Mouse (Mus musculus) hindbrain, embryonic 11.5 days (tissue): ENCODE measurements around the gene Endou. TPM values are rescaled to one million over a fixed set of nuclear protein-coding genes. Genes with fewer than 3 reads are reported as not detected.

Experiments
- ATAC-seq: fragments of 200-750 bp; cut with Nextera tagmentation; 2 replicates; pipeline ENCODE4 v1.8.0; 2017; ENCODE audit warnings: mild to moderate bottlenecking, moderate TSS enrichment, moderate library complexity; ENCODE audit not compliant: low FRiP score
- DNase-seq: peaks from one replicate; pipeline ENCODE4 v3.0.0-alpha.2; 2015; ENCODE audit warnings: low spot score
- H3K27ac ChIP-seq: fragments of 300-500 bp; sonication (generic); 2 replicates; pipeline ENCODE4 v1.5.1; 2014; ENCODE audit warnings: mild to moderate bottlenecking, low read depth, low read length
- H3K27me3 ChIP-seq: fragments of 300-500 bp; sonication (generic); 2 replicates; pipeline ENCODE4 v1.6.1; 2014; ENCODE audit warnings: mild to moderate bottlenecking, low read length, moderate library complexity, mixed read lengths; ENCODE audit not compliant: control insufficient read depth, insufficient read depth
- H3K36me3 ChIP-seq: fragments of 300-500 bp; sonication (generic); 2 replicates; pipeline ENCODE4 v1.6.1; 2014; ENCODE audit warnings: mild to moderate bottlenecking, low read length, moderate library complexity, mixed read lengths; ENCODE audit not compliant: control insufficient read depth, insufficient read depth
- H3K4me1 ChIP-seq: fragments of 300-500 bp; sonication (generic); replicated peaks from 2 replicates; pipeline ENCODE4 v1.6.1; 2014; ENCODE audit warnings: low read length, mixed read lengths; ENCODE audit not compliant: control insufficient read depth, insufficient read depth
- H3K4me2 ChIP-seq: fragments of 300-500 bp; sonication (generic); replicated peaks from 2 replicates; pipeline ENCODE4 v1.6.1; 2014; ENCODE audit warnings: mild to moderate bottlenecking, low read depth, low read length
- H3K4me3 ChIP-seq: fragments of 300-500 bp; sonication (generic); 2 replicates; pipeline ENCODE4 v1.5.1; 2014; ENCODE audit warnings: low read depth, low read length
- H3K9ac ChIP-seq: fragments of 300-500 bp; sonication (generic); 2 replicates; pipeline ENCODE4 v1.6.1; 2014; ENCODE audit warnings: low read depth, low read length
- H3K9me3 ChIP-seq: fragments of 300-500 bp; sonication (generic); 2 replicates; pipeline ENCODE4 v1.6.1; 2016; ENCODE audit warnings: low read length; ENCODE audit not compliant: control insufficient read depth
- WGBS: fragments of 180-500 bp; shearing (Covaris S2); extraction: QIAGEN DNeasy Blood & Tissue Kit; methylation state at CpG from one replicate; pipeline ENCODE4 v1.1.7; 2014; 5-methylcytosine and 5-hydroxymethylcytosine counted together
- polyA plus RNA-seq: library from polyadenylated mRNA; unstranded; fragments of >200 nt; fragmentation: Nextera tagmentation; extraction: Ambion mirVana; gene quantifications from 2 replicates; pipeline ENCODE4 v1.2.1, GENCODE M21; 2014

The Endou gene
- polyA plus RNA-seq, 1 experiment from 2014 or later, result 0.11 TPM

GRCm38 (mm10) chr15:97743961-97744525 is 12.9 kb upstream of the Endou start:
- 82% methylated on average over 11 of the region's 12 CpGs for WGBS
- Histone ChIP-seq H3K9me3 (no peaks in the 10 kb centered on the region), H3K36me3 (no peaks in the 10 kb centered on the region), H3K27ac (no peak overlapping the region), H3K9ac (no peak overlapping the region), H3K4me3 (no peak overlapping the region), H3K4me2 (no peak overlapping the region), H3K27me3 (no peaks in the 10 kb centered on the region), H3K4me1 (0 out of 2 replicates have a peak, but pooled peaks cover 2% of the 10 kb centered on the region)
- ATAC-seq (no peak), DNase-seq (no peak)

DNA sequence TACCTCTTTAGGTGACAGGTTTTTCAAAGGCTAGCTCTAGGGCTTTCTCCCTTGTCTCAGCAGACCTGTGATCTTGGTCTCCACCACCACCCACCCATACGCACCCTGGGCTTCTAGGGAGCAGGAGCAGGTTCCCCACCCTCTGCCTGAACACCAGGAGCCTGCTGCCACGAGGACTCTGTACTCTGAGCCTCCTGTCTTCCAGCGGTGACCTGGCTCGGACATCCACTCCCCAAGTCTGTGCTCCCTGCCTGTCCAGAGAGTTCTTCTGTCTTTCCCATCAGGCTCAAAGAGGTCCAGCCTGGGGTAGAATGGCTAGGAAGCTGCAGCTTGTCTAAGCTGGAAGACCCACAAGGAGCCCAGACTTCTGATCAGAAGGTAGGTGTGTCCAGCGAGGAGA is 12.1 kb upstream of the Endou start:
- H3K4me3 ChIP-seq, result no peak overlapping the region
- no peaks in the 10 kb centered on the region for H3K9me3 ChIP-seq
- H3K36me3 ChIP-seq, result no peaks in the 10 kb centered on the region
- 0 out of 2 replicates have a peak, but pooled peaks cover 2% of the 10 kb centered on the region for H3K4me1 ChIP-seq
- DNase-seq (no peak), ATAC-seq (no peak)
- no peak overlapping the region for H3K9ac ChIP-seq
- H3K4me2 ChIP-seq, result no peak overlapping the region
- no peaks in the 10 kb centered on the region for H3K27me3 ChIP-seq
- 89% methylated on average over 5 of the region's 5 CpGs for WGBS
- no peak overlapping the region for H3K27ac ChIP-seq

- no peaks in the 10 kb centered on the region for H3K27me3 ChIP-seq
- H3K9me3 ChIP-seq, result no peaks in the 10 kb centered on the region
- ATAC-seq (no peak), DNase-seq (no peak)
- no peak overlapping the region for H3K27ac ChIP-seq
- no peak overlapping the region for H3K4me3 ChIP-seq
- no peak overlapping the region for H3K9ac ChIP-seq
- no peaks in the 10 kb centered on the region for H3K36me3 ChIP-seq
- H3K4me1 ChIP-seq, result no peaks in the 10 kb centered on the region
- 81% methylated on average over 4 of the region's 4 CpGs for WGBS
- H3K4me2 ChIP-seq, result no peak overlapping the region
Observed at GRCm38 (mm10) chr15:97742600-97742999, 11.5 kb upstream of the Endou start.

GRCm38 (mm10) chr15:97742074-97742473 is 10.9 kb upstream of the Endou start:
- Histone ChIP-seq H3K36me3 (no peaks in the 10 kb centered on the region), H3K4me2 (no peak overlapping the region), H3K27ac (no peak overlapping the region), H3K4me1 (no peaks in the 10 kb centered on the region), H3K9me3 (no peaks in the 10 kb centered on the region), H3K9ac (no peak overlapping the region), H3K4me3 (no peak overlapping the region), H3K27me3 (no peaks in the 10 kb centered on the region)
- DNase-seq (no peak), ATAC-seq (no peak)
- WGBS, result 78% methylated on average over 7 of the region's 7 CpGs

GRCm38 (mm10) chr15:97741662-97742061 is 10.5 kb upstream of the Endou start:
- no peaks in the 10 kb centered on the region for H3K9me3 ChIP-seq
- ATAC-seq (no peak), DNase-seq (no peak)
- WGBS, result 85% methylated on average over 12 of the region's 12 CpGs
- no peak overlapping the region for H3K4me3 ChIP-seq
- H3K9ac ChIP-seq, result no peak overlapping the region
- no peaks in the 10 kb centered on the region for H3K27me3 ChIP-seq
- H3K36me3 ChIP-seq, result no peaks in the 10 kb centered on the region
- H3K27ac ChIP-seq, result no peak overlapping the region
- H3K4me2 ChIP-seq, result no peak overlapping the region
- H3K4me1 ChIP-seq, result no peaks in the 10 kb centered on the region

DNA sequence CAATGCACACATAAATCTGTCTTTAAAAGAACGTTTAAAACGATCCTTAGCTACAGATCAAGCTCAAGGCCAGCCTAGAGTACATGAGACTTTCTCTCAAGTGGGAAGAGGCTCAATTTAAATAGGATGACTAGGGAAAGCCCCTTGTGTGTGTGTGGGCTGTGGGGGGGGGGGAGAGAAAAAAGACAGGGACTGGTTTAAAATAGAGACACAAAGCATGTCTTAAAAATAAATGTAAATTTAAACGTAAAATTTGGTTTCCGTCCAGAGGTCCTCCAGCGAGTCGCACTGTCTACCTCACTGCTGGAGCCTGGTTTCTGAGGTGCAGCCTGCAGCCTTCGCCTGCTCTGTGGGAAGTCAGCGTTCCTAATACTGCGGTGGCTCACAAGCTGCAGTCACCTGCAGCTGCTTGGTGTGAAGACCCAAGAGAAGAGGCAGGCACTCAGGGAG is 9.2 kb upstream of the Endou start:
- Histone ChIP-seq H3K27me3 (no peaks in the 10 kb centered on the region), H3K9ac (no peak overlapping the region), H3K27ac (no peak overlapping the region), H3K4me3 (no peak overlapping the region), H3K4me2 (no peak overlapping the region), H3K36me3 (no peaks in the 10 kb centered on the region), H3K9me3 (no peaks in the 10 kb centered on the region), H3K4me1 (no peaks in the 10 kb centered on the region)
- ATAC-seq (no peak), DNase-seq (no peak)
- WGBS, result 84% methylated on average over 9 of the region's 9 CpGs

DNA sequence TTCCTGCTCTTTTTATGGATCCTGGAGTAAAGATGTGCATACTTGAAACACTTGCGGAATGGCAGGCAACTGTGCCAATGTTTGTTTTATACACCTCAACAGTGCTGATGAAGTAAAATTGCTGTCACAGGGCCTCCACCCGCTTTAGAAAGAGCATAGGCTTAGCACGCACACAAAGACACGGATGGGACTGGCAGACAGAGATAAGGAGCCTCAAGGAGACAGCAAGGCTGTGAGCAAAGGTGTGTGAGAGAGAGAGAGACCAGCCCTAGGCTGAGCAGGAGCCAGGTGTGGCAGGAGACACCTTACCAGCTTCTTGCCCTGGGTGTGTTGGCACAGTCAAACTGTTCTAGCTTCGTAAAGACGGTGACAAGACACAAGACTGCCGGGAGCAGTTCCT is 7.8 kb upstream of the Endou start:
- ATAC-seq (no peak), DNase-seq (no peak)
- Histone ChIP-seq H3K4me2 (no peak overlapping the region), H3K27ac (no peak overlapping the region), H3K36me3 (no peaks in the 10 kb centered on the region), H3K27me3 (no peaks in the 10 kb centered on the region), H3K9me3 (no peaks in the 10 kb centered on the region), H3K9ac (no peak overlapping the region), H3K4me3 (no peak overlapping the region), H3K4me1 (no peaks in the 10 kb centered on the region)
- WGBS, result 93% methylated on average over 7 of the region's 7 CpGs

- H3K4me3 ChIP-seq, result no peak overlapping the region
- DNase-seq (no peak), ATAC-seq (no peak)
- no peaks in the 10 kb centered on the region for H3K36me3 ChIP-seq
- no peak overlapping the region for H3K4me2 ChIP-seq
- H3K9ac ChIP-seq, result no peak overlapping the region
- H3K27ac ChIP-seq, result no peak overlapping the region
- H3K27me3 ChIP-seq, result no peaks in the 10 kb centered on the region
- no peaks in the 10 kb centered on the region for H3K4me1 ChIP-seq
- 93% methylated on average over 11 of the region's 11 CpGs for WGBS
- no peaks in the 10 kb centered on the region for H3K9me3 ChIP-seq
Observed at GRCm38 (mm10) chr15:97731988-97732387, 849 bp upstream of the Endou start.

DNA sequence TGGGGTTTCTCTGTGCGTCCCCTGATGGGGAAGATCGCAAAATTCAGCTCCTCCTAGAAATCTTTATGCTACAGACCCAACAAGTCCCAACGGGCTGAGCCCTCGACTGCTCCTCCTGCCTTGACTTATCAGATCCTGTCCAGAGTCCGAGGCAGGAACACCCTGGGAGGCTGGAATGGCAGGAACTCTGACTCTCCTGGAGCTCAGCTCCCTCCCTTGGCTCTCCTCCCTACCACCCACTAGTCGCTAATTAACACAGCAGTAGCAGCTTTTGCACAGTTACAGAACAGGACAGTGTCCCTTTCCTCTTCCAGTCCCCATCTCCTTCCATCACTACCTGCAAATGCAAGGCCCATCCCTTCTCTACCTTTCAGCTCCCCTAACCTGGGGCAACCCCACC is 774 bp downstream of the Endou start:
- Histone ChIP-seq H3K4me2 (no peak overlapping the region), H3K4me3 (no peak overlapping the region), H3K27me3 (no peaks in the 10 kb centered on the region), H3K9ac (no peak overlapping the region), H3K9me3 (no peaks in the 10 kb centered on the region), H3K36me3 (no peaks in the 10 kb centered on the region), H3K27ac (no peak overlapping the region), H3K4me1 (no peaks in the 10 kb centered on the region)
- 52% methylated on average over 6 of the region's 6 CpGs for WGBS
- ATAC-seq (no peak), DNase-seq (no peak)
